Mouse (Mus musculus) hindbrain, embryonic 13.5 days (tissue): ENCODE results near the gene Dnajc12. TPM values are rescaled to one million over a fixed set of nuclear protein-coding genes. Genes with fewer than 3 reads are reported as not detected.
"Not testable (repeated sequence)": the region's sequence is repeated elsewhere in the genome, so short reads cannot be mapped to it uniquely, and the experiment has no call there.

Source experiments
- ATAC-seq: fragments of 200-750 bp; cut with Nextera tagmentation; 2 replicates; pipeline ENCODE4 v1.8.0; 2017; ENCODE audit warnings: moderate TSS enrichment; ENCODE audit not compliant: low FRiP score
- H3K27ac ChIP-seq: fragments of 300-500 bp; sonication (generic); 2 replicates; pipeline ENCODE4 v1.5.1; 2015; ENCODE audit warnings: inconsistent platforms, mild to moderate bottlenecking, moderate library complexity
- H3K27me3 ChIP-seq: fragments of 300-500 bp; sonication (generic); 2 replicates; pipeline ENCODE4 v1.6.1; 2015; ENCODE audit warnings: mild to moderate bottlenecking, inconsistent platforms
- H3K36me3 ChIP-seq: fragments of 300-500 bp; sonication (generic); 2 replicates; pipeline ENCODE4 v1.6.1; 2015; ENCODE audit warnings: mild to moderate bottlenecking, inconsistent platforms
- H3K4me1 ChIP-seq: fragments of 300-500 bp; sonication (generic); replicated peaks from 2 replicates; pipeline ENCODE4 v1.6.1; 2015; ENCODE audit warnings: inconsistent platforms
- H3K4me2 ChIP-seq: fragments of 300-500 bp; sonication (generic); 2 replicates; pipeline ENCODE4 v1.6.1; 2015; ENCODE audit warnings: inconsistent platforms, mild to moderate bottlenecking, moderate library complexity
- H3K4me3 ChIP-seq: fragments of 300-500 bp; sonication (generic); 2 replicates; pipeline ENCODE4 v1.5.1; 2015; ENCODE audit warnings: mild to moderate bottlenecking, inconsistent platforms
- H3K9ac ChIP-seq: fragments of 300-500 bp; sonication (generic); 2 replicates; pipeline ENCODE4 v1.6.1; 2015; ENCODE audit warnings: mild to moderate bottlenecking, inconsistent platforms
- H3K9me3 ChIP-seq: fragments of 300-500 bp; sonication (generic); 2 replicates; pipeline ENCODE4 v1.6.1; 2016; ENCODE audit warnings: inconsistent platforms
- WGBS: fragments of 180-500 bp; shearing (Covaris S2); methylation state at CpG from one replicate; pipeline ENCODE4 v1.1.7; 2015; 5-methylcytosine and 5-hydroxymethylcytosine counted together
- polyA plus RNA-seq: library from polyadenylated mRNA; unstranded; fragments of >200 nt; fragmentation: Nextera tagmentation; extraction: Ambion mirVana; gene quantifications from 2 replicates; pipeline ENCODE4 v1.2.1, GENCODE M21; 2015

The Dnajc12 gene
- polyA plus RNA-seq, 1 experiment from 2014 or later = 19.2 TPM

DNA sequence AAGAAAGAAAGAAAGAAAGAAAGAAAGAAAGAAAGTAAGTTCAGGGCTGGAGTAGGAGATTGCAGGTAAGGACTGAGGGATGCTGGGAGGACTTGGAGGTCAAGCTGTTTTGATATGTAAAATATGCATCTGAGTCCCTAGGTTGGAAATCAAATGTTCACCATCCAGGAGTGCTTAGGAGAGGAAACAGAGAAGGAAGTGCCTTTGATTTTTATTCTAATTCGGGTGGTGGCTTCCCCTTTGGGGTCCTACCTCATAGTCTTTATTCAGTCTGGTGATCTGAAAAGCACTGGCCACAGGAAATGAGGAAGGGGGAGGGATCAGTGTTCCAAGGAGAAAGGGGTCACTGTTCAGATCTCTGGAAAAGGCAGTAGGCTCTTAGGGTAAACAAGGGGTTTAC, 21.7 kb upstream of the Dnajc12 start:
- Histone ChIP-seq H3K27me3 (no peaks in the 10 kb centered on the region), H3K4me2 (no peak overlapping the region), H3K9me3 (no peaks in the 10 kb centered on the region), H3K4me1 (no peaks in the 10 kb centered on the region), H3K4me3 (no peak overlapping the region), H3K27ac (no peak overlapping the region), H3K36me3 (no peaks in the 10 kb centered on the region), H3K9ac (no peak overlapping the region)
- 79% methylated on average over 1 of the region's 1 CpGs for WGBS
- ATAC-seq = no peak

DNA sequence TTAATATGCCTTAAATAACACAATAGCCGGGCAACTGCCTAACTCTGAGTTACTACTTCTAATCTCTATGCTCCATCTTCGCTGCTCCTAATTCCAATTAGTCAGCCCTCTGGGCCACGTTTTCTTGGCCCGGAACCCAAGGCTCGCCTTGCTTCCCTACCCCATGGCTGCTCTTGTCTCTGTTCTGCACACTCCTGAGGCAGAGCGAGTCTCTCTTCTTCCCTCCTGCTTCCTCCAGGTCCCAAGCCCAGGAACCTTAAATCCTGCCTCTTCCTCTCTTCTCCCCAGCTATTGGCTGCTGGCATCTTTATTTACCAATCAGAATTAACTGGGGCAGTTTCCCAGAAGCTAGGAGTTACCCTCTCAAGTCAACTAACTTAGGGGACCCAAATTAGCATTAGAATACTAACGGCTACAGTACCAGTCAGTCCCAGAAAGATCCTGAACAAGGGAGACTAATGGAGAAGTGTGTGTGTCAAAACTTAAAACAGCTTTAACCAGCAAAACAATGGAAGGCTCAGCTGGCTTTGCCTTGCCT, 16.3 kb upstream of the Dnajc12 start:
- WGBS = 57% methylated on average over 7 of the region's 7 CpGs
- no peaks in the 10 kb centered on the region for H3K36me3 ChIP-seq
- H3K27ac ChIP-seq = no peak overlapping the region
- H3K4me2 ChIP-seq = 0 out of 2 replicates have a peak overlapping the region, but pooled peaks have one; percentile 30
- no peak overlapping the region for H3K9ac ChIP-seq
- ATAC-seq = no peak
- H3K27me3 ChIP-seq = no peaks in the 10 kb centered on the region
- no peak overlapping the region for H3K4me3 ChIP-seq
- H3K4me1 ChIP-seq = no peaks in the 10 kb centered on the region
- H3K9me3 ChIP-seq = no peaks in the 10 kb centered on the region

DNA sequence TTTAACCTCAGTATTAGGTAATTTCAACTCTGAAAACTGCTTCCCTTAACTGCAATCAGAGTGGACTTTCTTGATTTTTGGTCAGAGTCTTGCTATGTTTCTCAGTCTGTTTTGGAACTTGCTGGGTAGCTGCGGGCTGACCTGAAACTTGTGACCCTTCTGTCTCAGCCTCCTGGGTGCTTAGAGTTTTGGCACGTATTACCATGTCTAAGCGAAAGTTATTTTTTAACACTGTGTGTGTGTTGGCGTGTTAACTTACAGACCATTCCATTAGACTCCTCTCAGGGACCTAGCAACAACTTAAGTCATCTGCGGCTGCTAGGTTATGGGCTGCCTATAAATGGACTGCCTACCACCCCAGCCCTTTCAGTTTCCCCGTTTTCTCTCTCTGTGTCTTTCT, 14.9 kb upstream of the Dnajc12 start:
- Histone ChIP-seq H3K9me3 (no peaks in the 10 kb centered on the region), H3K4me2 (no peak overlapping the region), H3K27me3 (no peaks in the 10 kb centered on the region), H3K27ac (no peak overlapping the region), H3K4me1 (no peaks in the 10 kb centered on the region), H3K36me3 (no peaks in the 10 kb centered on the region), H3K4me3 (no peak overlapping the region), H3K9ac (no peak overlapping the region)
- 81% methylated on average over 6 of the region's 6 CpGs for WGBS
- no peak for ATAC-seq

DNA sequence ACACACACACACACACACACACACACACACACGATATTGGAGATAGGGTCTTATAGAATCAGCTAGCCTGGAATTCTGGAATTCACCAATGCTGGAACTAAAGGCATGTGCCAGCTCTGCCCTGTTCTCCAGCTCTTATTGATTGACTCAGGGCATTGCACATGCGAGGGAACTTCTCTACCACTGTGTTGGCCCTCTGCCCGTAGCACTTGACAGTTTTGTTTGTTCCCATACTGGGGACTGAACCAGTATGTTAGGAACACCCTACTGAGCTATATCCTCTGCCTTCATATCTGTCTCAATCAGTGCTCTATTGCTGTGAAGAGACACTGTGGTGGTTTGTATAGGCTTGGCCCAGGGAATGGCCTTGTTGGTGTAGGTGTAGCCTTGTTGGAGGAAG, 14.2 kb upstream of the Dnajc12 start:
- no peaks in the 10 kb centered on the region for H3K9me3 ChIP-seq
- no peak overlapping the region for H3K4me2 ChIP-seq
- ATAC-seq = no peak
- no peaks in the 10 kb centered on the region for H3K36me3 ChIP-seq
- H3K27me3 ChIP-seq = no peaks in the 10 kb centered on the region
- H3K27ac ChIP-seq = no peak overlapping the region
- WGBS = 87% methylated on average over 3 of the region's 3 CpGs
- H3K4me3 ChIP-seq = no peak overlapping the region
- no peaks in the 10 kb centered on the region for H3K4me1 ChIP-seq
- no peak overlapping the region for H3K9ac ChIP-seq

DNA sequence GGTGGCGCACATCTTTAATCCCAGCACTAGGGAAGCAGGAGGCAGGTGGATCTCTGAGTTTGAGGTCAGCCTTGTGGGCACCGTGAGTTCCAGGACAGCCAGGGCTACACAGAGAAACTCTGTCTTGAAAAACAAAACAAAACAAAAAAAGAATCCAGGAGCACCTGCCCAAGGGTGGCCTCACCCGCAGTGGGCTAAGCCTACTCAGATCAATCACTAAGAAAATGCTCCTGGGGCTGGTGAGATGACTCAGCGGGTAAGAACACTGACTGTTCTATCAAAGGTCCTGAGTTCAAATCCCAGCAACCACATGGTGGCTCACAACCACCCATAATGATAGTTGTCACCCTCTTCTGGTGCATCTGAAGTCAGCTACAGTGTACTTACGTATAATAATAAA, 5.9 kb upstream of the Dnajc12 start:
- Histone ChIP-seq H3K4me2 (no peak overlapping the region), H3K4me1 (peaks cover 1% of the 10 kb centered on the region), H3K9ac (no peak overlapping the region), H3K27ac (no peak overlapping the region), H3K9me3 (no peaks in the 10 kb centered on the region), H3K27me3 (peaks cover 13% of the 10 kb centered on the region), H3K4me3 (no peak overlapping the region), H3K36me3 (no peaks in the 10 kb centered on the region)
- ATAC-seq = no peak
- WGBS = 86% methylated on average over 5 of the region's 5 CpGs

DNA sequence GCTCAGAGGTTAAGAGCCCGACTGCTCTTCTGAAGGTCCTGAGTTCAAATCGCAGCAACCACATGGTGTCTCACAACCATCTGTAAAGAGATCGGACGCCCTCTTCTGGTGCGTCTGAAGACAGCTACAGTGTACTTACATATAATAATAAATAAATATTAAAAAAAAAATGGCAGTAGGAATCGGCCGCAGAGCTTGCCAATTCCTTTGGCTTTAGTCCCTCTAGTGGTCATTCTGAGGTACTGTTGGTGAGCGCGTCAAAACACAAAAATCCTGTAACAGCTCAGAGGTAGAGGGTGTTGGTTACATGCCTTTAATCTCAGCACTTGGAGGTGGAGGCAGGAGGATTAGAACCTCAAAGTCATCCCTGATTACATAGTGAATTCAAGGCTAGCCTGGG, 4.8 kb upstream of the Dnajc12 start:
- 21% methylated on average over 9 of the region's 9 CpGs for WGBS
- Histone ChIP-seq H3K4me2 (no peak overlapping the region), H3K27ac (no peak overlapping the region), H3K27me3 (peaks cover 18% of the 10 kb centered on the region), H3K4me3 (no peak overlapping the region), H3K36me3 (no peaks in the 10 kb centered on the region), H3K9ac (no peak overlapping the region), H3K9me3 (no peaks in the 10 kb centered on the region), H3K4me1 (peaks cover 9% of the 10 kb centered on the region)
- no peak for ATAC-seq

DNA sequence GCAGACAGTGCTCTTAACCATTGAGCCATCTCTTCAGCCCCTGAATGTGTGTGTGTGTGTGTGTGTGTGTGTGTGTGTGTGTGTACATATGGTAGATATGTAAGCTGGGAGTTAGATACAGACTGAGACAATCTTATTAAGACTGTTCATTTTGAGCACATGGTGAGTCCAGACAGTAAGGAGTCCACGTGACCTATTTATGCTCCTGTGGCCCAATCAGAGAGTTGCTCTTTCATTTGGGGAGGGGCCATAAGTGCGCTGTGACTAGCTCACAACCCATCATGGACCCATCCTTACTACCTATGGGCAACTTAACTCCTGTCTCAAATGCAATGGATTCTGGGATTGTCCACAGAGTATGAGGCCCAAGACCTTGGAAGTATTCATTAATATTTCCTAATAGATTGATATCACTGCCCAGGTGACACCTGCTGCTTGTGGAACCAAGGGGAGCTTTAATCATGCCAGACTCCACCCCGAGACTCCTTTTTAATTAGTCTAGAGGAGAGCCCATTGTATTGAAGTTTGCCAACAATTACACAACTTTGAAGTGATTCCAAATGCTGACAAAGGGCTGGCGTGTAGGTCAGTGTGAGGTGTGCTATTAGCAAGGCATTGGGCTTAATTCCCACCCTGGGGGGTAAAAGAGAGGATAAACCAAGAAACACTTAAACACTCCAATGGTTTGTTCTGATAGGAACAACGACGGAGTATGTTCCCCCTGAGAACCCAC, 3.1 kb upstream of the Dnajc12 start:
- WGBS = 77% methylated on average over 6 of the region's 6 CpGs
- Histone ChIP-seq H3K27ac (no peak overlapping the region), H3K36me3 (no peaks in the 10 kb centered on the region), H3K4me1 (peaks cover 9% of the 10 kb centered on the region), H3K9me3 (no peaks in the 10 kb centered on the region), H3K4me3 (no peak overlapping the region), H3K27me3 (peaks cover 18% of the 10 kb centered on the region), H3K4me2 (no peak overlapping the region), H3K9ac (no peak overlapping the region)
- ATAC-seq = no peak

DNA sequence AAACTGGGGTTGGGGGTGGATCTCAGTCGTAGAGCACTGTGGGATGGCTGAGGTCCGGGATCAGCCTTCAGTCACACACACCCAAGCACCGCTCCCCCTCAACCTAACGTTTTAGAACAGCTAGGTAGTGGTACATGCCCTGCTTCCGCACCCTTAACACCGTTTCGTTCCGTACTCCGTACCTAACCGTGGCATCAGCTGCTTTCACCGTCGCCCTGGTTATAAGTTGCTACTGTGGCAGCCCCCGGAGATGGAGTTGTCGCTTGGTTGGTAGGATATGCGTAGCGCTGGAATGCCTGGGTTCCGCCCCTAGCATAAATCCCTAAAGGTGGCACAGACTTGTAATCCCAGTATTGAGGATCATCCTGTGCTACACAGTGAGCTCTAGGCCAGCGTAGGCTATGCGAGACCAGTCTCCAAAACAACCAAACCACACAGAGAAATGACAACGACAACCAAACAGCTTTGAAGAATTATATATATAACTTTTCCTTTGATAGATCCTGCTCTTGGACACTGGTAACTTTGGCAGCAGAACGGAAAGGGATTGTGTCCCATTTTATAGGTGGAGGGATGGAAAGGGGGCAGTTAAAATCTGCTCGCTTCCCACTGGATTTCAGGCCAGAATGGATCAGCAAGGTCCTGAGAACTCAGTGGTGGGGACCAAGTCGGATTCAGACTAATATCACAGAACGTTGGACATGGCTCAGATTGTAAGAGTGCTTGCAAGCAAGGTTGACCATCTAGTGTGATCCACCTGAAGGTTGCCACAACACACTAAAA, 554 bp upstream of the Dnajc12 start, which contains the start of gene Sirt1:
Sirt1 (minus strand) TSS at position 207 of the 783 bp plus-strand sequence.
- H3K27ac ChIP-seq = peak within 1 kb of the TSS; percentile 49
- no peak for ATAC-seq
- WGBS = 7% methylated on average over 24 of the region's 24 CpGs

DNA sequence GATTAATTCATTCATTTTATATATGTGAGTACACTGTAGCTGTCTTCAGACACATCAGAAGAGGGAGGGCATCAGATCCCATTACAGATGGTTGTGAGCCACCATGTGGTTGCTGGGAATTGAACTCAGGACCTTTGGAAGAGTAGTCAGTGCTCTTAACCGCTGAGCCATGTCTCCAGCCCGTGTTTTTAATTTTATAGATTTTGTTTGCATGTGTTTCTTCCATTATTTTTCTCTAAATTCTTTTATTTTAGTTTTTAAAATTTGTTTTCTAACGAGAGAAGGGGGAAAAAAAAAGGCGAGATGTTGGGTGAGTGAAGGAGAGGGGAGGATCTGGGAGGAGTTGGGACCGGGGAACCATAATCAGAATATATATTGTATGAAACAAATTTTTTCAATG, 3.7 kb downstream of the Dnajc12 start:
- ATAC-seq, H3K9ac ChIP-seq, H3K27ac ChIP-seq, H3K36me3 ChIP-seq, H3K27me3 ChIP-seq, H3K9me3 ChIP-seq: not testable (repeated sequence)
- H3K4me1 ChIP-seq = peaks cover 12% of the 10 kb centered on the region
- H3K4me2 ChIP-seq = peak overlapping the region; percentile 74
- H3K4me3 ChIP-seq = peak overlapping the region; percentile 60
- 29% methylated on average over 5 of the region's 5 CpGs for WGBS

More for the DNA sequence above, 554 bp upstream of the Dnajc12 start, which contains the start of gene Sirt1:
- H3K27me3 ChIP-seq = peaks cover 18% of the 10 kb centered on the region
- no peaks in the 10 kb centered on the region for H3K36me3 ChIP-seq
- H3K4me3 ChIP-seq = peak within 1 kb of the TSS; percentile 52
- peak within 1 kb of the TSS; percentile 72 for H3K9ac ChIP-seq
- peaks cover 9% of the 10 kb centered on the region for H3K4me1 ChIP-seq
- no peaks in the 10 kb centered on the region for H3K9me3 ChIP-seq
- peak within 1 kb of the TSS; percentile 89 for H3K4me2 ChIP-seq

DNA sequence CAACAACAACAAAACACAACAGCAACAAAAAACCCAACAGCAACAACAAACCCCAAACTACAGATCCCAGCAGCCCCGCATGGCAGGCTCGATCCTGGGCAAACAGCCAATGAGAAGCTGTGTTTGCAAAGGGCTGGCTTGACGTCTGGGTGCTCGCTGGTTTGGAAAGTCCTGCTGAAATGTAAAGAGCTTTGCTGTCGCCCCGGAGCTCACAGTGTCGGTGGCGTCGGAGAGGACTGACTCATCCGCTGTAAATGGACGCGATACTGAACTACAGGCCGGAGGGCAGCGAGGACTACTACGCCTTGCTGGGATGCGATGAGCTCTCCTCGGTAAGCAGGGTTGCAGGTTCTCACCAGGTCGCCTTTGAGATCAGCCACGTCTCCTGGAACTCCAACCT, 4.2 kb downstream of the Dnajc12 start:
- Histone ChIP-seq H3K9ac (peak overlapping the region; percentile 68), H3K4me2 (peak overlapping the region; percentile 74), H3K4me3 (peak overlapping the region; percentile 60), H3K27ac (peak overlapping the region; percentile 67), H3K36me3 (no peaks in the 10 kb centered on the region), H3K27me3 (peaks cover 4% of the 10 kb centered on the region; the same call in 1 of the 2 replicates), H3K9me3 (no peaks in the 10 kb centered on the region), H3K4me1 (peaks cover 9% of the 10 kb centered on the region)
- WGBS = under 1% methylated on average over 19 of the region's 19 CpGs
- ATAC-seq = peak; percentile 77

DNA sequence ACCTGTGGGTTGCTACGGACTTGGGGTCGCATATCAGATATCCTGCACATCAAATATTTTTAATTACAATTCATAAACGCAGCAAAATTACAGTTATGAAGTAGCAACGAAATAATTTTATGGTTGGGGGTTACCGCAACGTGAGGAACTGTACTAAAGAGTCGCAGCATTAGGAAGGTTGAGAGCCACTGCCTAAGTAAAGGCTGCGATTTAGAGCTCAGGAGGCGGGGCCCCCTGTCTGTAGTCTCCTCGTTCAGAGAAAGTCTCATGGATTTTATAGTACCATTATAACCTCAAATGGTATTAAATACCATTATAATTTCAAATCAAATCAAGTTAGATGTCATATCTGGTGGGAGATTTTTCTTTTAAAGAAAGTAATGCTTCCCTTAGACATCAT, 4.7 kb downstream of the Dnajc12 start:
- H3K4me1 ChIP-seq = peaks cover 4% of the 10 kb centered on the region; the same call in 1 of the 2 replicates
- peak overlapping the region; percentile 74 for H3K4me2 ChIP-seq
- no peaks in the 10 kb centered on the region for H3K27me3 ChIP-seq
- H3K9ac ChIP-seq = peak overlapping the region; percentile 68
- H3K27ac ChIP-seq = peak overlapping the region; percentile 67; the same call in 1 of the 2 replicates
- H3K9me3 ChIP-seq = no peaks in the 10 kb centered on the region
- peak overlapping the region; percentile 60 for H3K4me3 ChIP-seq
- no peak for ATAC-seq
- WGBS = 3% methylated on average over 10 of the region's 10 CpGs
- H3K36me3 ChIP-seq = no peaks in the 10 kb centered on the region

DNA sequence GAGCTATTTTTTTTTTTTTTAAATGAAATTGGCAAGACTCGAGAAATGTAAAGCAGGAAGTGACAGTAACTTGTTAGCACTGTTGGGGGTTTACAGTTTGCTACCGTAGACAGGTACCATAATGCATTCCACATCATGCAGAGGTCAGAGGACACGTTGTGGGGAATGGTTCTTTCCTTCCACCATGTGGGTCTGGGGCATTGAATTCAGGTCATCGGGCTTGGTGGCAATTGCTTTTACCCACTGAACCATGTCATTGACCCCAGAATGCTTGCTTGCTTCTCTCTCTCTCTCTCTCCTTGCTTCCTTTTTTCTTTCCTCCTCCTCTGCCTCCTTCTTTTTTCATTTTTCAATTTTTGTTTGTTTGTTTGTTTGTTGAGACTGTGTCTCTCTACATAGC, 6.7 kb downstream of the Dnajc12 start:
- ATAC-seq = no peak
- Histone ChIP-seq H3K9ac (no peak overlapping the region), H3K4me1 (0 out of 2 replicates have a peak, but pooled peaks cover 3% of the 10 kb centered on the region), H3K4me2 (no peak overlapping the region), H3K27ac (no peak overlapping the region), H3K27me3 (no peaks in the 10 kb centered on the region), H3K36me3 (no peaks in the 10 kb centered on the region), H3K9me3 (no peaks in the 10 kb centered on the region), H3K4me3 (no peak overlapping the region)
- WGBS = 44% methylated on average over 4 of the region's 4 CpGs
